Mouse (Mus musculus) embryonic facial prominence, embryonic 11.5 days (tissue): ENCODE results near the gene Amotl2. TPM values are rescaled to one million over a fixed set of nuclear protein-coding genes. Genes with fewer than 3 reads are reported as not detected.

Experiments
- ATAC-seq: fragments of 200-750 bp; cut with Nextera tagmentation; replicated peaks from 2 replicates; pipeline ENCODE4 v1.8.0; 2017; ENCODE audit warnings: low read depth; ENCODE audit not compliant: insufficient number of reproducible peaks, low FRiP score, low TSS enrichment
- DNase-seq: peaks from one replicate; pipeline ENCODE4 v3.0.0-alpha.2; 2015; ENCODE audit warnings: low spot score
- H3K27ac ChIP-seq: fragments of 300-500 bp; sonication (generic); replicated peaks from 2 replicates; pipeline ENCODE4 v1.5.1; 2014; ENCODE audit warnings: mild to moderate bottlenecking, low read depth, low read length, control low read depth
- H3K27me3 ChIP-seq: fragments of 300-500 bp; sonication (generic); 2 replicates; pipeline ENCODE4 v1.6.1; 2014; ENCODE audit warnings: mild to moderate bottlenecking, low read length, moderate library complexity, mixed read lengths; ENCODE audit not compliant: control insufficient read depth, insufficient read depth
- H3K36me3 ChIP-seq: fragments of 300-500 bp; sonication (generic); replicated peaks from 2 replicates; pipeline ENCODE4 v1.6.1; 2014; ENCODE audit warnings: low read depth, mild to moderate bottlenecking, low read length, moderate library complexity, mixed read lengths; ENCODE audit not compliant: control insufficient read depth, insufficient read depth
- H3K4me1 ChIP-seq: fragments of 300-500 bp; sonication (generic); 2 replicates; pipeline ENCODE4 v1.6.1; 2014; ENCODE audit warnings: low read length, mixed read lengths; ENCODE audit not compliant: control insufficient read depth, insufficient read depth
- H3K4me2 ChIP-seq: fragments of 300-500 bp; sonication (generic); 2 replicates; pipeline ENCODE4 v1.6.1; 2014; ENCODE audit warnings: low read depth, mild to moderate bottlenecking, control low read depth, low read length, moderate library complexity
- H3K4me3 ChIP-seq: fragments of 300-500 bp; sonication (generic); 2 replicates; pipeline ENCODE4 v1.5.1; 2014; ENCODE audit warnings: low read depth, low read length, control low read depth
- H3K9ac ChIP-seq: fragments of 300-500 bp; sonication (generic); replicated peaks from 2 replicates; pipeline ENCODE4 v1.6.1; 2014; ENCODE audit warnings: mild to moderate bottlenecking, control low read depth, low read length
- H3K9me3 ChIP-seq: fragments of 300-500 bp; sonication (generic); replicated peaks from 2 replicates; pipeline ENCODE4 v1.6.1; 2016; ENCODE audit warnings: mild to moderate bottlenecking, low read length, inconsistent platforms, mixed read lengths; ENCODE audit not compliant: control insufficient read depth
- WGBS: fragments of 180-500 bp; shearing (Covaris S2); extraction: QIAGEN DNeasy Blood & Tissue Kit; methylation state at CpG from one replicate; pipeline ENCODE4 v1.1.7; 2014; 5-methylcytosine and 5-hydroxymethylcytosine counted together
- polyA plus RNA-seq: library from polyadenylated mRNA; unstranded; fragments of >200 nt; fragmentation: Nextera tagmentation; extraction: Ambion mirVana; gene quantifications from 2 replicates; pipeline ENCODE4 v1.2.1, GENCODE M21; 2014

Amotl2 gene
- polyA plus RNA-seq, 1 experiment from 2014 or later = 36.0 TPM

DNA sequence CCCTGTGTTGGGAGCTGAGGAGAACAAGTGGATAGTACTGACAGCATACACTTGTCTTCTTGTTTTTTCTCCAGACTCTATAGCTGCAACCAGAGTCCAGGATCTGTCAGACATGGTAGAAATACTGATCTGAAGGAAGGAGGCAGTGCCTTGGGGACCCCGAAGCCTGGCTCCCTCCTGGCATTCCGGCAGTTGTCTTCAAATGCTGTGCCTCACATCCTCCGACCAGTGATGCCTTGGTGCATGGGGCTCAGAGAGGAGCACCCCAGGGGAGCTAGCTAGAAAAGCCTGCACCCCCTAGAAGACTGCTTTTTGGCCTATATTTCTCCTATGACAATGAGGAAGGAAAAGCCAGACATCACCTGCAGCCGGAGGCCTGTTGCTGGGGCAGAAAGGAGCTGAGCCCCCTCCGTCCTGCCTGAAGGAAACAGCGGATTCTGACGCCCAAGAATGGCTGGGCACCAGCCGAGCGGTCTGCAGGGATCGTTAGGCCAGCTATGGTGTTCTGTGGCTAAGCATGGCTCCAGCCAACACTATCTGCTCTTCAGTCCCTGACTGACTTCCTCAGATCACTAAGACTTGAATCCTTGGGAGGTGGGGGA, 15.2 kb downstream of the Amotl2 start:
- H3K9me3 ChIP-seq = no peaks in the 10 kb centered on the region
- no peak overlapping the region for H3K9ac ChIP-seq
- ATAC-seq = no peak
- no peaks in the 10 kb centered on the region for H3K27me3 ChIP-seq
- no peak overlapping the region for H3K4me3 ChIP-seq
- peaks cover 51% of the 10 kb centered on the region for H3K36me3 ChIP-seq
- H3K27ac ChIP-seq = no peak overlapping the region
- H3K4me2 ChIP-seq = no peak overlapping the region
- no peak for DNase-seq
- WGBS = 88% methylated on average over 10 of the region's 10 CpGs
- H3K4me1 ChIP-seq = peaks cover 3% of the 10 kb centered on the region; the same call in 1 of the 2 replicates

DNA sequence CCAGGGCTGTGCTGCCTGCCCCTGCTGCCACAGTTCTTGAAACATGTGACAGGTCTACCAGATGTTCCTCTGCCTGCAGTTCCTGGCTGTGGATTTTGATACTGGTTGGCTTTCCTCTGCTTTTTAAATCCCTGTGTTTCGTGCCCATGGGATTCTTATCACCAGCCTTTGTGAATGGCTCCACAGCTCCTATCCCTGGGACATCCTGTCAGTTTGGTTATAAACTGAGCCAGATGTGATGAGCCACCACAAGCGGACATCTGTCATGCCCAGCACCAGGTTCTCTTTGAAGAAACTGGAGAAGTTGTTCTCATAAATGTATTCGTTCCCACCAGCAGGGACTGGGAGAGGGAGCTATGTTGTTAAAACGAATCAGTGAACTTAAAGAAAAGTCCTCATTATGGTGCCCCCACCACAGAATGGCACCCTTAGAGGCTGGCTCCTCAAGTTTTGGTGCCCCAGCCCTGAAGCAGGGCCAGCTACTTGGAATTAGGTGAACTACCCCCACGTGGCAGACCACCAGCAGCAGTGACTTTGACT, 15.9 kb downstream of the Amotl2 start:
- Histone ChIP-seq H3K27me3 (no peaks in the 10 kb centered on the region), H3K9me3 (no peaks in the 10 kb centered on the region), H3K4me1 (peaks cover 3% of the 10 kb centered on the region; the same call in 1 of the 2 replicates), H3K27ac (no peak overlapping the region), H3K36me3 (peaks cover 51% of the 10 kb centered on the region), H3K4me3 (no peak overlapping the region), H3K4me2 (no peak overlapping the region), H3K9ac (no peak overlapping the region)
- no peak for ATAC-seq
- no peak for DNase-seq
- WGBS = 76% methylated on average over 5 of the region's 5 CpGs

GRCm38 (mm10) chr9:102733459-102733858, 17.0 kb downstream of the Amotl2 start:
- ATAC-seq = peak; percentile 50; the same call in 1 of the 2 replicates
- Histone ChIP-seq H3K27ac (no peak overlapping the region), H3K36me3 (peaks cover 41% of the 10 kb centered on the region)

DNA sequence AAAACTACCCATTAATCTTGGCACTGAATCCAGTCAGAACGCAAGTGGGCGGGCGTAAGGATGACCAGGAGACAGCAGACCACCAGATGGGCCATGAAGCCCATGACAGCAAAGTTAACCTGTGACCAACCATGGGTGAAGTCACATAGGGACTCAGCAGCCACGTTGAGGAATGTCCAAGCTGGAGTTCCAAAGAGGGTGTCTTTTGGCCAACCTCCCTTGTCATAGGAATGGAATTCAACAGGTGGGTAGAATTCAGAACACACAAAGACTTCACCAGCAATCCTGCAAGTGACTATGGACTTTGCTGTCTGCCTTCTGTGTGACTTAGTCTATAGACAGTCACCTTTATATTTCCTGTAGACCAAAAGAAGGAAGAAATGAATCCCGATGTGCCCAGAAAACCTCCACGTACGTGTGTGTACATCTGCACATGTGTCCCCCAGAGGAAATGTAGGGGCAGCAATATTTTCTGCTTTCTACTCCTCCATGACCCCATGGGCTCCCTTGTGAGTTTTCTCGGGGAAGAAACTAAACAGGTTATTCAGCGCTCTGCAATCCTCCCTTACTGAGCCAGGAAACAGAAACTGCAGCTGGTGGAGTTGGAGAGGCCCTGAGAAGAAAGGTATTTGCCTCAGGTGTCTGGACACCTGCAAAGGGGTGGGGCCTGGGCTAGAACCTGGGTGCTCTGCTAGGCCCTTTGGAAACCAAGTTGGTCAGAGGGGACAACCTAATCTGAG, 17.7 kb downstream of the Amotl2 start:
- no peaks in the 10 kb centered on the region for H3K9me3 ChIP-seq
- no peak overlapping the region for H3K4me2 ChIP-seq
- no peak for DNase-seq
- no peak overlapping the region for H3K4me3 ChIP-seq
- H3K27me3 ChIP-seq = no peaks in the 10 kb centered on the region
- no peaks in the 10 kb centered on the region; the same call in 1 of the 2 replicates for H3K4me1 ChIP-seq
- H3K36me3 ChIP-seq = peaks cover 34% of the 10 kb centered on the region
- H3K27ac ChIP-seq = no peak overlapping the region
- WGBS = 72% methylated on average over 9 of the region's 9 CpGs
- no peak overlapping the region for H3K9ac ChIP-seq
- no peak for ATAC-seq

More at GRCm38 (mm10) chr9:102733459-102733858, 17.0 kb downstream of the Amotl2 start:
- Histone ChIP-seq H3K27me3 (no peaks in the 10 kb centered on the region), H3K4me2 (no peak overlapping the region), H3K4me1 (no peaks in the 10 kb centered on the region; the same call in 1 of the 2 replicates), H3K4me3 (no peak overlapping the region), H3K9me3 (no peaks in the 10 kb centered on the region), H3K9ac (no peak overlapping the region)
- WGBS = 90% methylated on average over 5 of the region's 5 CpGs
- no peak for DNase-seq

DNA sequence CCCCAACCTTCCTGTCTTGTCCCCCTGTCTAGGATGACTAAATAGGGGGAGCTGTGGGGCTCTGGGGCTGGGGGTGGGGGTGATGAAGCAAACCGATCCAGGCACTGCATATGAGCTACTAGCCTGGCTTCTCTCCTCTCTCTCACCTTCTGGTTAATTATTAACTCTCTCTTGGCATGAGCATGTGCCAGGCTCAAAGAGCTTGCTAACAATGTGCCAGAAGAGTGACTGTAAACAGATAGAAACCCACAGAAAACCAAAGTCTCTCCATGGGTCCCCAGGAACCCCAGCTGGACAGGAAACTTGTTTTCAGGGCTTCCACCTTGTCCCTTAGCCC, 18.2 kb downstream of the Amotl2 start:
- Histone ChIP-seq H3K36me3 (peaks cover 30% of the 10 kb centered on the region), H3K4me3 (no peak overlapping the region), H3K27me3 (no peaks in the 10 kb centered on the region), H3K9ac (no peak overlapping the region), H3K27ac (no peak overlapping the region), H3K4me2 (no peak overlapping the region), H3K4me1 (no peaks in the 10 kb centered on the region; the same call in 1 of the 2 replicates), H3K9me3 (no peaks in the 10 kb centered on the region)
- DNase-seq (no peak), ATAC-seq (no peak)
- 68% methylated on average over 1 of the region's 1 CpGs for WGBS

DNA sequence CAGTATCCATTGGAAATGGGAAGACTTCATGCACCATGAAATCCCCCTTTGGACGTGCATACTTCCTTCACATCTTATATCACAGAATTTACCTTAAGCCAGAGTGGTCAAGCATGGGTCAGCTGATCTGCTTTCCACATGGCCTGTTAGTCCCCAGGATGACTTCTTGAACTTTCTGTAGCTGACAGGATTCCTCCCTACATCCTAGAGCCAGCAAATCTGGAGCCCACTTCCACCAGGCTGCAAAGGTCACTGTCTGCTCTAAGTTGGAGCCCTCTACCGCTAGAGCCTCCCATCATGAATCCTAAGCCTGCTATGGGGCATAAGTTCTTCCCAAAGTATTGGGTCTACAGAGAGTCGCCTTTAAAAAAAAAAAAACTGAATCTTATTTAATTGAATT, 18.8 kb downstream of the Amotl2 start:
- Histone ChIP-seq H3K27me3 (no peaks in the 10 kb centered on the region), H3K4me2 (no peak overlapping the region), H3K9me3 (no peaks in the 10 kb centered on the region), H3K4me3 (no peak overlapping the region), H3K9ac (no peak overlapping the region), H3K4me1 (no peaks in the 10 kb centered on the region; the same call in 1 of the 2 replicates), H3K27ac (no peak overlapping the region), H3K36me3 (peaks cover 25% of the 10 kb centered on the region)
- WGBS = 89% methylated on average over 3 of the region's 3 CpGs
- no peak for ATAC-seq
- DNase-seq = no peak

GRCm38 (mm10) chr9:102735996-102736395, 19.5 kb downstream of the Amotl2 start:
- H3K4me3 ChIP-seq = no peak overlapping the region
- H3K27me3 ChIP-seq = no peaks in the 10 kb centered on the region
- DNase-seq = no peak
- peaks cover 19% of the 10 kb centered on the region for H3K36me3 ChIP-seq
- 63% methylated on average over 1 of the region's 1 CpGs for WGBS
- H3K4me1 ChIP-seq = no peaks in the 10 kb centered on the region; the same call in 1 of the 2 replicates
- no peak overlapping the region for H3K9ac ChIP-seq
- H3K9me3 ChIP-seq = no peaks in the 10 kb centered on the region
- no peak overlapping the region for H3K4me2 ChIP-seq
- no peak for ATAC-seq
- no peak overlapping the region for H3K27ac ChIP-seq

- H3K4me1 ChIP-seq = no peaks in the 10 kb centered on the region
- H3K9ac ChIP-seq = no peak overlapping the region
- H3K36me3 ChIP-seq = peaks cover 6% of the 10 kb centered on the region; the same call in 1 of the 2 replicates
- no peak overlapping the region for H3K4me2 ChIP-seq
- no peaks in the 10 kb centered on the region for H3K9me3 ChIP-seq
- ATAC-seq (no peak), DNase-seq (no peak)
- H3K27me3 ChIP-seq = no peaks in the 10 kb centered on the region
- H3K4me3 ChIP-seq = no peak overlapping the region
- H3K27ac ChIP-seq = no peak overlapping the region
- 35% methylated on average over 1 of the region's 1 CpGs for WGBS
Observed at GRCm38 (mm10) chr9:102737405-102737804, 20.9 kb downstream of the Amotl2 start.
